17 mouse cellular contexts compared by ENCODE assay signal in the genomic region with DNA sequence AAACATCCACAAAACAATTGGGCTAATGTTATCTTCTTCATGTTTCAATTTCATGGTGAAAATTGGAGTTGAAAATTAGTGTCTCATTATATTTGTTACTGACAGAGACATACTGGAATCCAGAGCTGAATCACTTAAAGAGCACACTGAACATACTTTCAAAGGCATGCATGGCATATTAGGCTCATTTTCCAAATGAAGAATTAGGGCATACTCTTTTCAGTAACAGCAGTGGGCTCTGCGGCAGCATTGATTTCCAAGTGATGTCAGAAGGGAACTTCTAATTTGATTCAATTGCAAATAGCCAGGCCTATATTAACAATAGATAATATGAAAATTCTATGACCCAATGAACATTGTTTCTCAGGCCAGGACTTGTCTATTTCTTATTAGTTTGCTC.
"Had no signal": no experiment of that assay in that cellular context is flagged by ENCODE, and none has a peak within 500 bp of the region (broad histone marks: within the 10 kb centered on the region; RNA-seq: fewer than 3 reads in every experiment).

No protein-coding gene starts in this region.

- ATAC-seq: liver, embryonic 12.5 days; liver, postnatal 0 days; lung, postnatal 0 days; midbrain, embryonic 13.5 days; midbrain, embryonic 15.5 days; midbrain, embryonic 16.5 days had no signal

- DNase-seq: left cerebral cortex, postnatal 4 days; liver; liver, embryonic 13.5 days; liver, postnatal 0 days; lung, adult 18-20 months; lung, adult 2 months; lung, embryonic 14.5 days; lung, postnatal 10 days; lung, postnatal 14 days; lung, postnatal 36 days; lung, postnatal 4 days; midbrain, embryonic 14.5 days had no signal
